Mouse (Mus musculus) megakaryocyte progenitor cell, adult 5-6 weeks (primary cell): ENCODE results near the gene B4galt1. TPM values are rescaled to one million over a fixed set of nuclear protein-coding genes. Genes with fewer than 3 reads are reported as not detected.

Experiments used
- ATAC-seq: replicated peaks from 2 replicates; pipeline ENCODE4 v1.8.0; 2016; ENCODE audit warnings: mild to moderate bottlenecking, moderate TSS enrichment, inconsistent platforms; ENCODE audit not compliant: poor library complexity
- total RNA-seq, 2 experiments: library from RNA; stranded (forward) in 1 of 2; stranded (reverse) in 1 of 2; fragments of 157-497, 149-512 nt in 1 of 2; fragments of 200-1000 nt in 1 of 2; gene quantifications; 2 replicates each; pipeline versions ENCODE4 v1.2.3 to v1.2.4; 2015 to 2017

Gene B4galt1
- total RNA-seq, 2 experiments from 2014 or later, result 46.5 to 71.5 TPM

GRCm38 (mm10) chr4:40783049-40783448 is 70.8 kb downstream of the B4galt1 start:
- ATAC-seq, result no peak

DNA sequence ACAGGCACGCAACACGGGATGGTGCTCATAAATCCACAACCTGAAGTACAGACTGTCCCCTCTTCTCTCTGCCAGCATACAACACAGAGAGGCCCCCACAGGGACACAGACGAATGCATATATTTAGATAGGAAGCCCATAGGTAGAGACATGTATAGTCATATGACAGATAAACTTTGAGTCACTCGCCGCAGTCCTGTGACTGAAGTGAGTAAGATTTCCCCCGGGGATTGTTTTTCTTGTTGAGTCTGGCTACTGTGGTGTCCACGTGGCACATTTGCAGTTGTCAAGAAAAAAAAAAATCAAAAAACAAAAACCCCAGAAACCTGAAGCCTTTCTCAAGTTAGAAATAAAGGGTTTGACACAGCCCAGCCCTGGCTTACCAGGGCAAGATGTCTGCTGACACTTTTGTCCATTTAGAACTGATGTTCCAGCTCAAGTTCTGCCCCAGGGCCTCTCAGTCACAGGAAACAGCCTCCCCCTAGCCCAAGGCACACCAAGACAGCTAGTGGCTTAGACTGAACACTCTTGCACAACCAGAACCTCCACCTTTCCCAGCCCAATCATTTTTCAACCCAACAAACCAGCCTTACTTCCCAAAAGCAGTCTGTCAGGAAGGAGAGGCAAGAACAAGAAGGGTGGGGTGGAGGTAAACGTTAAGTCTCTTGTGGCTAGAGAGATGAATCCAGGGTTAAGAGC is 71.9 kb downstream of the B4galt1 start:
- peak; percentile 41 for ATAC-seq

- ATAC-seq, result peak; percentile 76
These were observed 72.7 kb downstream of the B4galt1 start for GRCm38 (mm10) chr4:40781143-40781542.

DNA sequence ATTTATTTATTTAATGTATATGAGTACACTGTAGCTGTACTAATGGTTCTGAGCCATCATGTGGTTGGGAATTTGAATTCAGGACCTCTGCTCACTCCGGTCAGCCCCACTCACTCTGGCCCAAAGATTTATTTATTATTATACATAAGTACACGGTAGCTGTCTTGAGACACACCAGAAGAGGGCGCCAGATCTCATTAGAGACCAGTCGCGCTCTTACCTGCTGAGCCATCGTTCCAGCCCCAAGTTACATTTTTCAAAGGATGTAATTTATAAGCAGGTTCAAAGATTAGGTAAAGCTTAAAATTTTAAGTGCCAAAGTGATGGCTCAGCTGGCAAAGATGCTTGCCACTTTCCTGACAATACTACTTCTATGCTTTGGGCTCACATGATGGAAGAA is 75.1 kb downstream of the B4galt1 start:
- ATAC-seq, result no peak

GRCm38 (mm10) chr4:40777116-40777515 is 76.7 kb downstream of the B4galt1 start:
- ATAC-seq, result no peak

- no peak for ATAC-seq
These were observed 77.4 kb downstream of the B4galt1 start for GRCm38 (mm10) chr4:40776416-40776815.

- peak; percentile 78 for ATAC-seq
These were observed 79.2 kb downstream of the B4galt1 start for GRCm38 (mm10) chr4:40774279-40775259.

DNA sequence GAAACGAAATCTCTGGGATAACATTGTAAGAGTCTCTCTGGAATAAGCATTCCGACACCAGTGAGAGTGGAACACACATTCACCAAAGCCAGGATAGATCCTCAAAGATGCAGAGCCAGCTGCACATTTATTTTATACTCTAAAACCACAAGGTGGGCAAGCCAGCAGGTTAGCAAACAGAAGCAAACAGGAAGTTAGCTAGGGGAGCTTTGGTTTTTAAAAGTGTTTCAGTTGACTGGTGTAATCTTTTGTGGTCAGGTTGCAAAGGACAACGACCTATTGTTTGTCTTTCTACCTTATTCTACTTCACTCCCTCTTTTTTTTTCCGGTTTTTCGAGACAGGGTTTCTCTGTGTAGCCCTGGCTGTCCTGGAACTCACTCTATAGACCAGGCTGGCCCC is 93.9 kb downstream of the B4galt1 start:
- ATAC-seq, result no peak

DNA sequence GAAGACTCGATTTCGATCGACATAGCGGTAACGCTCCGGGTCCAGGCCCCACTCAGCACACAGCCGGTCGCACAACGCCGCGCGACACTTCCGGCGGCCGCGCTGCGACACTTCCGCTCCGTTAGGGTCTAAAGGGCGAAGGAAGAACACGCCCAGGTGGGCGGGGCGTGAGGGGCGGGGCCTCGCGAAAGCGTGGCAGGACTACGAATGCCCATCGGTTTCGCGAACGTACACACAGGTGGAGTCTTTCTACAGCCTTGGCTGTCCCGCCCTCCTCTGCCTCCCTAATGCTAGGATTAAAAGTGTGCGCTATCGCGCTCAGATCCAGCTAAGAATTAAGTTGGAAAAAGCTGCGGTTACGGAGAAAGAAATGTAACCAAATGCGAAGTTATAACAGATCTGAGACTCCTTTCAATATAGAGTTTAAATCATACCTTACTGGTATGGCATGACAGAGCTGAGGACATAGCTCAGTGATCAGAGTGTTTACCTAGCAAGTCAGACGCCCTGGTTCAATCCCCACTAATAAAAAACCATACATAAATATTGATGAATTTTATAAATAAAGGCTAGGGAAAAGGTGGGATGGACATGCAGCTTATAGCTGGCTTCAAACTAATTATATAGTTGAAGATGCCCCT is 95.9 kb downstream of the B4galt1 start, which contains the start of gene Smu1:
Gene Smu1 (minus strand): TSS at position 144 of the 641 bp plus-strand sequence.
- peak; percentile 98 for ATAC-seq

DNA sequence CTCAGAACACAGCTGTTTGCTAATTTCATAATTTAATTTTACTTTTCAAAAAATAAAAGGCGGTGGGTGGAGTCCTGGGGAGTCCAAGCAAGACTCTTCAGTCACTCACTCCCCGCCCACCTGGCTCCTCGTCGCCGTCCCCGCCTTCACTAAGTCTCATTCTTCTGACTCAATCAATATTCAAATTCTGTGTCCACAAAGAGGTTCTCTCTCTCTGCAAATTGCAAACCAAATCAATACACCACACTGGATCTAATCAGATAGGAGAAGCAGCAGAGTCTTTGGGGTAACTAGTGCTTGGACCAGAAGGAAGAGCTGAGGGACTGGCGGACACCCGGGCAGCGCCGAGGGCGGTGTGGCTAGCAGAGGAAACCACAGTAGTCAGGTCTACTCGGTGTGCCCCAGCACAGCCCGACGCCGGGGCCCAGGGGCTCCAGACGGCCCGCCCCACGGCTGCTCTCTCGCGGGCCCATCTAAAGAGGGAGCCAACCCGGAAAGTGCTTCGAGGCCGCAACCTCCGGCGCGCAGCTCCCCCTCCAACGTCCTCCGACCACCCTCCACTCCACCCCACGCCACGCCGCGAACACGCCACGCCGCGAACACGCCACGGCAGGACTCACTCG is 96.5 kb downstream of the B4galt1 start:
- ATAC-seq, result peak; percentile 56

Other genes with a start within 250 kb of the B4galt1 start
- 11.3 and 21.4 TPM in 2 replicates for gene Aptx, start 150.8 kb downstream of the B4galt1 start, total RNA-seq (2015)
- gene Aptx, start 150.8 kb downstream of the B4galt1 start, total RNA-seq (2017), result 11.2 and 16.5 TPM in 2 replicates
- gene Dnaja1, start 131.9 kb downstream of the B4galt1 start, total RNA-seq (2015), result 156 and 168 TPM in 2 replicates
- 332 and 482 TPM in 2 replicates for gene Dnaja1, start 131.9 kb downstream of the B4galt1 start, total RNA-seq (2017)
- 77.6 and 83.9 TPM in 2 replicates for gene Smu1, start 96.1 kb downstream of the B4galt1 start, total RNA-seq (2015)
- gene Smu1, start 96.1 kb downstream of the B4galt1 start, total RNA-seq (2017), result 141 and 143 TPM in 2 replicates
- not detected in 2 replicates for gene Spink4, start 66.0 kb upstream of the B4galt1 start, total RNA-seq (2015)
- not detected in 2 replicates for gene Spink4, start 66.0 kb upstream of the B4galt1 start, total RNA-seq (2017)
- 163 and 167 TPM in 2 replicates for gene Bag1, start 94.3 kb upstream of the B4galt1 start, total RNA-seq (2015)
- gene Bag1, start 94.3 kb upstream of the B4galt1 start, total RNA-seq (2017), result 361 and 403 TPM in 2 replicates
- 52.0 and 55.4 TPM in 2 replicates for gene Chmp5, start 94.4 kb upstream of the B4galt1 start, total RNA-seq (2015)
- gene Chmp5, start 94.4 kb upstream of the B4galt1 start, total RNA-seq (2017), result 81.4 and 87.2 TPM in 2 replicates
- gene Nfx1, start 116.9 kb upstream of the B4galt1 start, total RNA-seq (2015), result 47.5 and 51.8 TPM in 2 replicates
- gene Nfx1, start 116.9 kb upstream of the B4galt1 start, total RNA-seq (2017), result 70.5 and 71.5 TPM in 2 replicates
- 0.20 TPM in 1 of 2 replicates, not detected in the other for gene Aqp7, start 194.1 kb upstream of the B4galt1 start, total RNA-seq (2015)
- gene Aqp7, start 194.1 kb upstream of the B4galt1 start, total RNA-seq (2017), result not detected in 2 replicates
- gene Aqp3, start 244.2 kb upstream of the B4galt1 start, total RNA-seq (2015), result not detected in 2 replicates
- not detected in 2 replicates for gene Aqp3, start 244.2 kb upstream of the B4galt1 start, total RNA-seq (2017)